Mouse (Mus musculus) hindbrain, embryonic 11.5 days (tissue): ENCODE measurements at regions not wholly inside any gene's neighbourhood (a gene's known extent, or its start where the extent isn't known, plus 50 kb on each side); places are given as distances from the start of the nearest gene placed in this dataset.

Experiments
- ATAC-seq: fragments of 200-750 bp; cut with Nextera tagmentation; 2 replicates; pipeline ENCODE4 v1.8.0; 2017; ENCODE audit warnings: mild to moderate bottlenecking, moderate TSS enrichment, moderate library complexity; ENCODE audit not compliant: low FRiP score
- DNase-seq: peaks from one replicate; pipeline ENCODE4 v3.0.0-alpha.2; 2015; ENCODE audit warnings: low spot score
- H3K27ac ChIP-seq: fragments of 300-500 bp; sonication (generic); 2 replicates; pipeline ENCODE4 v1.5.1; 2014; ENCODE audit warnings: mild to moderate bottlenecking, low read depth, low read length
- H3K27me3 ChIP-seq: fragments of 300-500 bp; sonication (generic); 2 replicates; pipeline ENCODE4 v1.6.1; 2014; ENCODE audit warnings: mild to moderate bottlenecking, low read length, moderate library complexity, mixed read lengths; ENCODE audit not compliant: control insufficient read depth, insufficient read depth
- H3K36me3 ChIP-seq: fragments of 300-500 bp; sonication (generic); 2 replicates; pipeline ENCODE4 v1.6.1; 2014; ENCODE audit warnings: mild to moderate bottlenecking, low read length, moderate library complexity, mixed read lengths; ENCODE audit not compliant: control insufficient read depth, insufficient read depth
- H3K4me1 ChIP-seq: fragments of 300-500 bp; sonication (generic); replicated peaks from 2 replicates; pipeline ENCODE4 v1.6.1; 2014; ENCODE audit warnings: low read length, mixed read lengths; ENCODE audit not compliant: control insufficient read depth, insufficient read depth
- H3K4me2 ChIP-seq: fragments of 300-500 bp; sonication (generic); replicated peaks from 2 replicates; pipeline ENCODE4 v1.6.1; 2014; ENCODE audit warnings: mild to moderate bottlenecking, low read depth, low read length
- H3K4me3 ChIP-seq: fragments of 300-500 bp; sonication (generic); 2 replicates; pipeline ENCODE4 v1.5.1; 2014; ENCODE audit warnings: low read depth, low read length
- H3K9ac ChIP-seq: fragments of 300-500 bp; sonication (generic); 2 replicates; pipeline ENCODE4 v1.6.1; 2014; ENCODE audit warnings: low read depth, low read length
- H3K9me3 ChIP-seq: fragments of 300-500 bp; sonication (generic); 2 replicates; pipeline ENCODE4 v1.6.1; 2016; ENCODE audit warnings: low read length; ENCODE audit not compliant: control insufficient read depth
- WGBS: fragments of 180-500 bp; shearing (Covaris S2); extraction: QIAGEN DNeasy Blood & Tissue Kit; methylation state at CpG from one replicate; pipeline ENCODE4 v1.1.7; 2014; 5-methylcytosine and 5-hydroxymethylcytosine counted together

- Histone ChIP-seq H3K4me2 (no peak overlapping the region), H3K36me3 (no peaks in the 10 kb centered on the region), H3K9ac (no peak overlapping the region), H3K9me3 (no peaks in the 10 kb centered on the region), H3K4me1 (no peaks in the 10 kb centered on the region), H3K27ac (no peak overlapping the region), H3K27me3 (no peaks in the 10 kb centered on the region), H3K4me3 (no peak overlapping the region)
- DNase-seq (no peak), ATAC-seq (no peak)
- WGBS, result 65% methylated on average over 5 of the region's 5 CpGs
These were observed 284.0 kb downstream of the Basp1 start for GRCm38 (mm10) chr15:25129572-25129971.

GRCm38 (mm10) chr15:25120441-25120840 lies 293.1 kb downstream of the Basp1 start:
- Histone ChIP-seq H3K4me3 (no peak overlapping the region), H3K4me2 (no peak overlapping the region), H3K9ac (no peak overlapping the region), H3K4me1 (no peaks in the 10 kb centered on the region), H3K9me3 (no peaks in the 10 kb centered on the region), H3K36me3 (no peaks in the 10 kb centered on the region), H3K27ac (no peak overlapping the region), H3K27me3 (no peaks in the 10 kb centered on the region)
- ATAC-seq, result no peak
- whole genome bisulfite sequencing, result 56% methylated on average over 4 of the region's 4 CpGs
- no peak for DNase-seq

DNA sequence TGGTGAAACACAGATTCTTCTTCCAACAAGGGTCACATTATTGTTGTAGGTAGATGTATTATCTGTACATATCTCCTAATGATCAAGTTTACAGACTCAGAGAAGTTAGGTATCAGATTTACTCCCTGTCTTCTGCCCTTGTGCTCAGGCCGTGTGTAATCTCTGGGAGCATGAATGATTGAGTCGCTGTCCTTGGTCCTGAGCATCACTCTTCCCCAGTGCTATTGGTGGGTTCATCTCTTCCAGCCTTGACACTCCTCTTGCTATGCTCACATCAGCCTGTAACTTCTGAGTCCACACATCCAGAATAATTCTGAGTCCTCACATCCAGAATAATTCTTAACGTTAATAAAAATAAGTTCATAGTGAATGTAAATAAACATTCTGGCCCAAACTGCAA lies 295.6 kb downstream of the Basp1 start:
- Histone ChIP-seq H3K4me2 (no peak overlapping the region), H3K4me3 (no peak overlapping the region), H3K9ac (no peak overlapping the region), H3K9me3 (no peaks in the 10 kb centered on the region), H3K27ac (no peak overlapping the region), H3K36me3 (no peaks in the 10 kb centered on the region), H3K4me1 (no peaks in the 10 kb centered on the region), H3K27me3 (no peaks in the 10 kb centered on the region)
- ATAC-seq, result no peak
- 39% methylated on average over 3 of the region's 3 CpGs for WGBS
- DNase-seq, result peak; percentile 65

- no peak for DNase-seq
These were observed 310.8 kb downstream of the Basp1 start for GRCm38 (mm10) chr15:25102727-25103126.

GRCm38 (mm10) chr15:25093758-25094157 lies 319.8 kb downstream of the Basp1 start:
- Histone ChIP-seq H3K36me3 (no peaks in the 10 kb centered on the region), H3K9ac (no peak overlapping the region), H3K4me1 (no peaks in the 10 kb centered on the region), H3K27ac (no peak overlapping the region), H3K4me2 (no peak overlapping the region), H3K4me3 (no peak overlapping the region), H3K9me3 (no peaks in the 10 kb centered on the region), H3K27me3 (no peaks in the 10 kb centered on the region)
- DNase-seq (peak; percentile 7), ATAC-seq (no peak)
- WGBS, result 44% methylated on average over 6 of the region's 6 CpGs

More at GRCm38 (mm10) chr15:25102727-25103126, 310.8 kb downstream of the Basp1 start:
- H3K4me1 ChIP-seq, result no peaks in the 10 kb centered on the region
- no peak overlapping the region for H3K9ac ChIP-seq
- WGBS, result 90% methylated on average over 5 of the region's 5 CpGs
- H3K4me3 ChIP-seq, result no peak overlapping the region
- ATAC-seq, result no peak
- H3K27me3 ChIP-seq, result no peaks in the 10 kb centered on the region
- no peak overlapping the region for H3K4me2 ChIP-seq
- no peaks in the 10 kb centered on the region for H3K9me3 ChIP-seq
- no peaks in the 10 kb centered on the region for H3K36me3 ChIP-seq
- H3K27ac ChIP-seq, result no peak overlapping the region

DNA sequence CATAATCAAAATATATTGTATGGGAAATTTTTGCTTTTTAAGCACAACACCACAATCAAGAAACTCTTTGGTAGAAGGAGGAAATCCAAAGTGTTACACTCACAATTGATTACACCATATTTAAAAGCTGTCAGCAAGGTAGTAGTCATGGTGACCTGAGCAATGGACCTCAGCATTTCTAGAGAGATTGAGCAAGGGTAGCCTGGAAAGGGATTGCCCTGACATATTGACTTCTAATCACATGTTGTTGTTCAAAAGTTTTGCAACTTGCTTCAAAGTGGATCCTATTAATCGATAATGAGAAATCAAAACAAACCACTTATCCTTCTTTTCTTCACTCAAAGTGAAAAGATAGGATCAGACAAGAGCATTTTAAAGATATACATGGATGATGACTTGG lies 343.9 kb downstream of the Basp1 start:
- DNase-seq (no peak), ATAC-seq (no peak)
- Histone ChIP-seq H3K9ac (no peak overlapping the region), H3K9me3 (no peaks in the 10 kb centered on the region), H3K27me3 (no peaks in the 10 kb centered on the region), H3K36me3 (no peaks in the 10 kb centered on the region), H3K4me2 (no peak overlapping the region), H3K4me1 (no peaks in the 10 kb centered on the region), H3K27ac (no peak overlapping the region), H3K4me3 (no peak overlapping the region)
- 92% methylated on average over 1 of the region's 1 CpGs for WGBS

DNA sequence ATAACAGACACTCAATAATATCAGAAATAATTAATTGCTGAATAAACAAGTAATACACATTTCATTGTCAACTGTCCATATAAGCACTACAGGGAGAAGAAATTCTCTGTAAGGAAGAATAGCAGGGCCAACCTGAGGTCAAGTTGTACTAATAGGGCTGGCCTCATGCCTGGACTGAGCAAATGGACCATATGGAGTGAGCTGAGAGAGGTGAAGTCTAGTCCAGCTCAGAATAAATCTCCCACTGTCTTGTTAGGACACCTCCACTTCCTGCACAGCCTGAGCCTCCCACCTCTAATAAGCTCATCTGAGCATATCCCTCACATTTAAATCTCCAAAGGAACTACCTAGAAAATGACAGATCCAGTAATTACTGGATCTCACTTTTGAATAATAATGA lies 354.2 kb downstream of the Basp1 start:
- no peak overlapping the region for H3K4me2 ChIP-seq
- H3K4me1 ChIP-seq, result no peaks in the 10 kb centered on the region
- H3K9me3 ChIP-seq, result no peaks in the 10 kb centered on the region
- H3K27me3 ChIP-seq, result no peaks in the 10 kb centered on the region
- H3K36me3 ChIP-seq, result no peaks in the 10 kb centered on the region
- H3K4me3 ChIP-seq, result no peak overlapping the region
- no peak overlapping the region for H3K9ac ChIP-seq
- ATAC-seq, result no peak
- H3K27ac ChIP-seq, result no peak overlapping the region
- no peak for DNase-seq

DNA sequence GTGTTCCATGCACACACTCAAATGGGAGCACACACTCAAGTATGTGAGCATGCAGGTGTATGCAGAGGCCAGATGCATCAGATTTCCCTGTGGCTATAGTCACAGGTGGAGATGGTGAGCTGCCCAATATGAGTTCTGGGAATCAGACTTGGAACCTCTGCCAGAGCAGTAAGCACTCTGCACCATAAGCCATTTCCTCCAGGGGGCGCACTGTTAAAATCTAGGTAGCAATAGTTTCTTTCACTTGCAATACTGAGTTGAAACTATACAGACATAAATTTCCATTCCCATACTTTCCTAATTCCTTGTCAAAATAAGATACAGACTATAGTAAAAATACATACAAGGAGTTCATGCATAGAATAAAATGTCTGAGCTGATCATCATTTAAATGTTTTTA lies 365.7 kb downstream of the Basp1 start:
- Histone ChIP-seq H3K9ac (no peak overlapping the region), H3K4me3 (no peak overlapping the region), H3K9me3 (no peaks in the 10 kb centered on the region), H3K27me3 (no peaks in the 10 kb centered on the region), H3K4me1 (no peaks in the 10 kb centered on the region), H3K27ac (no peak overlapping the region), H3K4me2 (no peak overlapping the region), H3K36me3 (no peaks in the 10 kb centered on the region)
- 25% methylated on average over 1 of the region's 1 CpGs for WGBS
- peak; percentile 79 for DNase-seq
- 0 out of 2 replicates have a peak, but pooled peaks have one; percentile 49 for ATAC-seq

DNA sequence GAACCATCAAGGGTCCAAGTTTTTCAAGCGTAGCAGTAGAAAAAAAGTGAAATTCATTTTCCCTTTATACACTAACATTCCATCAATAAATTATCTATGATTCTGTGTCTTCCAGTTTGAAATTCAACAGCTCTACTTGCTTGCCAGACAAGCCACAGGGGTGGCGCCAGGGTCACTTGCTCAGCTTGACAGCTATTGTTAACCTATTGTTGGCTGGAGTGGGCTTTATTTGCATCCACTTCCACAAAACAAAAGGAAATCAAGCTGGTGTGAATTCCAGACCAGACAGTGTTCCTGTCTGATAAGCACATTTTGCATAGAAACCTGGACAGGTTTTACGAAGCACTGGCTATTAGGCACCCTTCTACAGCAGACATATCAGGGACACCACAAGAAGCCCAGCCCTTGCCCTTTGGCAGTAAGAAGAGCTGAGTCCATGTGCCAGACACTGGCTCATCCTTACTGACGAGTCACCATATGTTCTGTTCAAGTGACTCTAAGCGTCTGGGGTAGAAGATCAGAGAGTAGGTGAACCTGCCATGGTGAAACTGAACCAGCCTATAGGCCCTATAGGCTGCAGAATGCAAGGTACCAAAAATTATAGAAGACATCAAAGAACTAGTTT lies 366.9 kb downstream of the Basp1 start:
- WGBS, result 39% methylated on average over 5 of the region's 5 CpGs
- H3K27me3 ChIP-seq, result no peaks in the 10 kb centered on the region
- peak; percentile 65 for DNase-seq
- no peaks in the 10 kb centered on the region for H3K36me3 ChIP-seq
- no peak overlapping the region for H3K27ac ChIP-seq
- no peaks in the 10 kb centered on the region for H3K9me3 ChIP-seq
- no peaks in the 10 kb centered on the region for H3K4me1 ChIP-seq
- no peak overlapping the region for H3K4me2 ChIP-seq
- no peak overlapping the region for H3K9ac ChIP-seq
- peak; percentile 73 for ATAC-seq
- H3K4me3 ChIP-seq, result no peak overlapping the region
